8 mouse cellular contexts compared by ENCODE assay signal in the genomic region with DNA sequence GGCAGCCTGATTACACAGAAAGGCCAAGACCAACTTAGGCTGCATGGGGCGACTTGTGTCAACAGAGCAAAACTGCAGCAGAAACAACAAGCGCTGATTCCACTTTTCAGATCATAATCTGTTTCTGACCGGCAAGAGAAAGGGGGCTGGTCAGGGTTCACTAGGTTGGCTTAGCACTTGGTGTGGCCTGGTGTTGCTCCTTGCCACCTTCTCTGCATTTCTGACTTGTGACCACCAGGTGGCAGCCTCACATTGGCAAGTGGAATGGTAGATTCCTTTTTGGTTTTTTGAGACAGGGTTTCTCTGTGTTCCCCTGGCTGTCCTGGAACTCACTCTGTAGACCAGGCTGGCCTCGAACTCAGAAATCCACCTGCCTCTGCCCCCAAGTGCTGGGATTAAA. TPM values are rescaled to one million over a fixed set of nuclear protein-coding genes. Genes with fewer than 3 reads are reported as not detected.
DNase-seq lines count a peak whose midpoint lies in the region; ATAC-seq and TF ChIP-seq lines count a peak whose summit lies in the region.

No protein-coding gene starts in this region.

- whole genome bisulfite sequencing in large intestine, adult 2 months = 28% methylated on average over 4 of the region's 4 CpGs
- WGBS in lung, embryonic 14.5 days = 29% methylated on average over 4 of the region's 4 CpGs

- H3K9ac ChIP-seq in lung, embryonic 14.5 days = no peak overlapping the region

- H3K9me3 ChIP-seq in lung, embryonic 14.5 days (ENCODE audit: low read depth, low read length) = no peaks in the 10 kb centered on the region

- no peaks in the 10 kb centered on the region for H3K4me1 ChIP-seq in lung, embryonic 14.5 days (ENCODE audit: insufficient read depth)

- no peaks in the 10 kb centered on the region for H3K36me3 ChIP-seq in lung, embryonic 14.5 days (ENCODE audit: insufficient read depth)

- H3K4me3 ChIP-seq in lung, embryonic 14.5 days (ENCODE audit: low read depth, low read length) = no peak overlapping the region

- H3K27ac ChIP-seq in lung, embryonic 14.5 days (ENCODE audit: low read depth) = no peak overlapping the region

- no peaks in the 10 kb centered on the region for H3K27me3 ChIP-seq in lung, embryonic 14.5 days (ENCODE audit: insufficient read depth, low read length)

- peak; percentile 89 for TF ChIP-seq CTCF in lung, embryonic 14.5 days (IDR thresholded peaks at IDR 0.05; ENCODE audit: low read depth)

- H3K4me2 ChIP-seq in lung, embryonic 14.5 days = no peak overlapping the region

- ATAC-seq in granulocyte monocyte progenitor cell, adult 5-6 weeks (replicated peaks; ENCODE audit: poor library complexity, severe bottlenecking) = peak; percentile 78
- ATAC-seq in lung, embryonic 14.5 days (ENCODE audit: insufficient read depth) = no peak; the same call in 1 of the 2 replicates

- DNase-seq in B cell, adult 2 months = peak; percentile 86
- peak; percentile 89 for DNase-seq in ZHBTc4 (ENCODE audit: low read depth, low spot score)
- peak; percentile 73 to 75 for DNase-seq in cerebellum, postnatal 36 days
- peak; percentile 25 for DNase-seq in large intestine, adult 2 months (ENCODE audit: low read depth, low spot score)
- peak; percentile 92 for DNase-seq in lung, embryonic 14.5 days
- DNase-seq in ovary, postnatal 14 days (ENCODE audit: low spot score) = peak; percentile 76
- peak; percentile 49 to 80 for DNase-seq in thymus, postnatal 10 days (ENCODE audit: low spot score in 2 of 2)

RNA-seq across cellular contexts. Expression of gene Slc28a1, which starts 47.7 kb away (rescaled TPM):
- total RNA-seq in granulocyte monocyte progenitor cell, adult 5-6 weeks (2014; fragmentation: Nextera tagmentation) = not detected in 2 replicates
- total RNA-seq in granulocyte monocyte progenitor cell, adult 5-6 weeks (2017) = not detected in 2 replicates
- 1.4 and 35.2 TPM in 2 replicates for polyA plus RNA-seq in large intestine, adult 2 months (2012; rRNA removed)
- polyA plus RNA-seq in lung, embryonic 14.5 days (2014; fragmentation: Nextera tagmentation; extraction: Ambion mirVana) = not detected in 2 replicates

RNA-seq across cellular contexts. Expression of gene Pde8a, which starts 51.1 kb away (rescaled TPM):
- total RNA-seq in granulocyte monocyte progenitor cell, adult 5-6 weeks (2014; fragmentation: Nextera tagmentation) = 3.4 and 9.3 TPM in 2 replicates
- 1.8 and 6.2 TPM in 2 replicates for total RNA-seq in granulocyte monocyte progenitor cell, adult 5-6 weeks (2017)
- 3.3 and 3.4 TPM in 2 replicates for polyA plus RNA-seq in large intestine, adult 2 months (2012; rRNA removed)
- polyA plus RNA-seq in lung, embryonic 14.5 days (2014; fragmentation: Nextera tagmentation; extraction: Ambion mirVana) = 6.2 and 6.8 TPM in 2 replicates

Comparison
In these comparisons a context has a peak if more than half of its experiments do, and no peak if none do; other contexts are left out.
1. DNase-seq: peak in every context shown above with its lines; median percentile 92 in lung, embryonic 14.5 days; 89 in ZHBTc4; 86 in B cell, adult 2 months; 76 in ovary, postnatal 14 days; 74 in cerebellum, postnatal 36 days; 64 in thymus, postnatal 10 days; 25 in large intestine, adult 2 months.